Mouse (Mus musculus): ENCODE results near the gene Tbrg4. TPM values are rescaled to one million over a fixed set of nuclear protein-coding genes. Genes with fewer than 3 reads are reported as not detected.

The Tbrg4 gene
- polyA plus RNA-seq, 1 experiment from 2014 or later = 23.5 TPM

GRCm38 (mm10) chr11:6590933-6591675 is 34.8 kb downstream of the Tbrg4 start:
- Histone ChIP-seq H3K9ac (replicated peaks) (no peak overlapping the region), H3K4me2 (ENCODE audit: low read depth, low read length) (peak overlapping the region; percentile 32; the same call in 1 of the 2 replicates), H3K4me3 (ENCODE audit: low read depth, low read length) (no peak overlapping the region), H3K36me3 (replicated peaks; ENCODE audit: insufficient read depth, low read length) (peaks cover 85% of the 10 kb centered on the region), H3K27ac (ENCODE audit: low read depth) (0 out of 2 replicates have a peak overlapping the region, but pooled peaks have one; percentile 34), H3K9me3 (ENCODE audit: low read length) (no peaks in the 10 kb centered on the region), H3K27me3 (ENCODE audit: insufficient read depth, low read length) (no peaks in the 10 kb centered on the region), H3K4me1 (ENCODE audit: insufficient read depth) (peaks cover 26% of the 10 kb centered on the region)
- WGBS (ENCODE audit: insufficient replicate concordance) = 47% methylated on average over 10 of the region's 10 CpGs
- no peak for DNase-seq
- ATAC-seq = peak; percentile 80
- TF ChIP-seq CTCF (IDR thresholded peaks at IDR 0.05; ENCODE audit: low read depth) (no peak), EP300 (IDR thresholded peaks at IDR 0.05; ENCODE audit: low read depth) (peak; percentile 82)

DNA sequence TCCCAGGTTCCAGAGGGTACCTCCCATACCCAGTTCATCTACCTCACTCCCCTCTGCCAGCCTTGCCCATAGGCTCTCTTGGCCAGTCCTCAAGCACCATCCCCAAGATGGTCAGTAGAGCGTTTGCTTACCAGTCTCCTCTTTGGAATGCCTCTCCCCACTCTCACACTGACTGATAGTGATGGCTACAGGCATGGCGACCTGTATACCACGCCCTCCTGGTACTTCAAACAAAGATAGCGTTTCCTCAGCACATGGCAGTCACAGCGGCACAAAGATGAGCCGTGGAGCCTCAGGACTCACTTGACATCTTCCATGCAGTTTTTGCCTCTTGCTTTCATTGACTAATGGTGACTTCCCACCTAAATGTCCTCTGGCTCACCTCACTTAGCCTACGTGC is 36.0 kb downstream of the Tbrg4 start:
- ATAC-seq = peak; percentile 43
- Histone ChIP-seq H3K27ac (ENCODE audit: low read depth) (no peak overlapping the region), H3K9ac (replicated peaks) (no peak overlapping the region), H3K36me3 (replicated peaks; ENCODE audit: insufficient read depth, low read length) (peaks cover 83% of the 10 kb centered on the region), H3K27me3 (ENCODE audit: insufficient read depth, low read length) (no peaks in the 10 kb centered on the region), H3K4me1 (ENCODE audit: insufficient read depth) (peaks cover 30% of the 10 kb centered on the region), H3K4me3 (ENCODE audit: low read depth, low read length) (no peak overlapping the region), H3K9me3 (ENCODE audit: low read length) (no peaks in the 10 kb centered on the region), H3K4me2 (ENCODE audit: low read depth, low read length) (peak overlapping the region; percentile 18; the same call in 1 of the 2 replicates)
- DNase-seq = no peak
- WGBS (ENCODE audit: insufficient replicate concordance) = 69% methylated on average over 7 of the region's 7 CpGs
- no peak for TF ChIP-seq EP300 (IDR thresholded peaks at IDR 0.05; ENCODE audit: low read depth)
- no peak for TF ChIP-seq CTCF (IDR thresholded peaks at IDR 0.05; ENCODE audit: low read depth)

DNA sequence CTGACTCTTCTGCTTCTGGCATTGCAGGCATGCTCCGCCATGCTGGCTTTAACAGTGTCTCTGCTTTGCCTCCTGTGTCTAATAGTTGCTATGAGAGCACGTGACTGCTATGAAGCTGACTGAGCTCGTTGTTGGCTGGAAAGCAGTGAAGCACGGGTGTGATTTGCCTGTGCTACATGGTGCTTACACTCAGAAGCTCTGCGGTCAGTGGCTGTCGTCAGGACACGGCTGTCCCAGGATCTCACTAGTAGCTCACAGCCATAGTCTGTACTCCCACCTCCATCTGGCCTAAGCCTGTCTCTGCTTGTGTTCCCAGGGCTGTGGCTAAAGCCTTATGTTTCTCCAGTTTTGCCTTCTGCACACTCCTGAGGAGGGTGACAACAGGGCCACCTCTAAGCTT is 37.6 kb downstream of the Tbrg4 start:
- Histone ChIP-seq H3K36me3 (replicated peaks; ENCODE audit: insufficient read depth, low read length) (peaks cover 77% of the 10 kb centered on the region), H3K27ac (ENCODE audit: low read depth) (no peak overlapping the region)

DNA sequence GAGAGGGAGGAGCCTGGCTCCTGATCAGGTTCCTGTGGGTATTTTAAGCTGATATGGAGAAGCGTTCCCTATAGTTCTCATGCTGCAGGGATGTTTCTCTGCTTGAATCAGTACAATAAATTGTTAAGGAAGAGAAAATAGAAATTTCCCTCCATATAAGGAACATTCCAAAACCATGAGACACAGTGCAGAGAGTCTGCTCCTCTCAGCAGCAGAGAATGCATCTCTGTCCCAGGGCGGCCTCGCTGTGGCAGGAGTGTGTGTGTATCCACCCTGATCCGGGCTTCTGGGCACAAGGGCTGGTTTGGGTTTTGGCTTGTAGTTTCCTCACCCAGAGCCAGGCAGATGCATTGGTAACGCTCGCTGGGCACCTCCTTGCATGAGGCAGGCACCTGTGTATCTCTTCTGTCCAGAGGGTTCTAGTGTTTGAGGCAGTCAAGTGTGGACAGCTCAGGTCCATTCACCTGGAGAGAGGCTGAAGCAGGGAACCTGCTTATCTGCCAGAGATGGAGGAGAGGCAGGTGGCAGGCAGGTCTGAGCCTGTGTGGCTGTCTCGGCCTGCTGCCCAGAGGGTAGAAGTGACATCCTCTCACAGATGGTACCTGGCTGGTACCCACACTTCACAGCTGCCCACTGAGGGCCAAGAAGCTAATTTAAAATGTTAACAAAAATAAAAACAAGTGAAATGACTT is 38.5 kb downstream of the Tbrg4 start:
- peak overlapping the region; percentile 29 for H3K4me2 ChIP-seq (ENCODE audit: low read depth, low read length)
- DNase-seq (no peak), ATAC-seq (no peak)
- no peak overlapping the region for H3K9ac ChIP-seq (replicated peaks)
- WGBS (ENCODE audit: insufficient replicate concordance) = 89% methylated on average over 7 of the region's 7 CpGs
- H3K27ac ChIP-seq (ENCODE audit: low read depth) = peak overlapping the region; percentile 67
- H3K27me3 ChIP-seq (ENCODE audit: insufficient read depth, low read length) = no peaks in the 10 kb centered on the region
- H3K36me3 ChIP-seq (replicated peaks; ENCODE audit: insufficient read depth, low read length) = peaks cover 73% of the 10 kb centered on the region
- peaks cover 36% of the 10 kb centered on the region for H3K4me1 ChIP-seq (ENCODE audit: insufficient read depth)
- H3K9me3 ChIP-seq (ENCODE audit: low read length) = no peaks in the 10 kb centered on the region
- no peak for TF ChIP-seq EP300 (IDR thresholded peaks at IDR 0.05; ENCODE audit: low read depth)
- no peak overlapping the region for H3K4me3 ChIP-seq (ENCODE audit: low read depth, low read length)

More for the DNA sequence above, 37.6 kb downstream of the Tbrg4 start:
- DNase-seq = no peak
- H3K9me3 ChIP-seq (ENCODE audit: low read length) = no peaks in the 10 kb centered on the region
- H3K4me1 ChIP-seq (ENCODE audit: insufficient read depth) = peaks cover 36% of the 10 kb centered on the region
- no peaks in the 10 kb centered on the region for H3K27me3 ChIP-seq (ENCODE audit: insufficient read depth, low read length)
- ATAC-seq = no peak
- no peak overlapping the region for H3K4me2 ChIP-seq (ENCODE audit: low read depth, low read length)
- no peak for TF ChIP-seq EP300 (IDR thresholded peaks at IDR 0.05; ENCODE audit: low read depth)
- no peak for TF ChIP-seq CTCF (IDR thresholded peaks at IDR 0.05; ENCODE audit: low read depth)
- no peak overlapping the region for H3K4me3 ChIP-seq (ENCODE audit: low read depth, low read length)
- H3K9ac ChIP-seq (replicated peaks) = no peak overlapping the region
- 87% methylated on average over 7 of the region's 7 CpGs for WGBS (ENCODE audit: insufficient replicate concordance)

DNA sequence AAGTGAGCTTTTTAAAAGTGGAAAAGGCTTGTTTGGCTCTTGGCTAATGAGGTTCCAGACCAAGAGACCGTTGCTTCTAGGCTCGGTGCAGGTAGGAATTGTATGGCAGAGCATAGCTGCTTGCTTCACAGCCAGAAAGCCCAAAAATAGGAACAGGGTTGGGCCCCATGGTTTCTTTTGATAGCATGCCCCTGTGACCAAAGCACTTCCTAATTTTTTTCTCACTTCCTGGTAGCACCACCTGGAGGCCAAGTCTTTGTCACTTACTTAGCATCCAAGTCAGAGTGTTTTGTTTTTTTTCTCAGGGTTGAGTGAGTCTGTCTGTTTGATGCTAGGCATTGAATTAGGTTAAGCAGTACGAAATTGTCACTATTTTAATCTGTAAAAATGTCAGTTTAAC is 39.2 kb downstream of the Tbrg4 start:
- H3K27ac ChIP-seq (ENCODE audit: low read depth) = peak overlapping the region; percentile 67; the same call in 1 of the 2 replicates
- H3K36me3 ChIP-seq (replicated peaks; ENCODE audit: insufficient read depth, low read length) = peaks cover 66% of the 10 kb centered on the region
- WGBS (ENCODE audit: insufficient replicate concordance) = 52% methylated on average over 3 of the region's 3 CpGs
- ATAC-seq (no peak), DNase-seq (peak; percentile 45)
- peak overlapping the region; percentile 29; the same call in 1 of the 2 replicates for H3K4me2 ChIP-seq (ENCODE audit: low read depth, low read length)
- no peak overlapping the region for H3K4me3 ChIP-seq (ENCODE audit: low read depth, low read length)
- H3K27me3 ChIP-seq (ENCODE audit: insufficient read depth, low read length) = no peaks in the 10 kb centered on the region
- no peak overlapping the region for H3K9ac ChIP-seq (replicated peaks)
- TF ChIP-seq CTCF (IDR thresholded peaks at IDR 0.05; ENCODE audit: low read depth) (peak; percentile 52), EP300 (IDR thresholded peaks at IDR 0.05; ENCODE audit: low read depth) (peak; percentile 53; the same call in 1 of the 2 replicates)
- H3K9me3 ChIP-seq (ENCODE audit: low read length) = no peaks in the 10 kb centered on the region
- H3K4me1 ChIP-seq (ENCODE audit: insufficient read depth) = peaks cover 36% of the 10 kb centered on the region

GRCm38 (mm10) chr11:6585748-6586147 is 40.1 kb downstream of the Tbrg4 start:
- Histone ChIP-seq H3K9me3 (ENCODE audit: low read length) (no peaks in the 10 kb centered on the region), H3K27ac (ENCODE audit: low read depth) (peak overlapping the region; percentile 1), H3K4me3 (ENCODE audit: low read depth, low read length) (no peak overlapping the region), H3K9ac (replicated peaks) (no peak overlapping the region), H3K4me1 (ENCODE audit: insufficient read depth) (peaks cover 28% of the 10 kb centered on the region), H3K27me3 (ENCODE audit: insufficient read depth, low read length) (no peaks in the 10 kb centered on the region), H3K36me3 (replicated peaks; ENCODE audit: insufficient read depth, low read length) (peaks cover 57% of the 10 kb centered on the region), H3K4me2 (ENCODE audit: low read depth, low read length) (no peak overlapping the region)
- DNase-seq (no peak), ATAC-seq (no peak)
- no peak for TF ChIP-seq EP300 (IDR thresholded peaks at IDR 0.05; ENCODE audit: low read depth)
- TF ChIP-seq CTCF (IDR thresholded peaks at IDR 0.05; ENCODE audit: low read depth) = no peak
- 86% methylated on average over 8 of the region's 8 CpGs for WGBS (ENCODE audit: insufficient replicate concordance)

Measured in liver, postnatal 0 days (tissue).